Mouse (Mus musculus): ENCODE results near the gene Gm45140.

- TF ChIP-seq CTCF (IDR thresholded peaks at IDR 0.05; ENCODE audit: control insufficient read depth, insufficient read depth, low read length) (no peak), POLR2A (IDR thresholded peaks at IDR 0.05; ENCODE audit: borderline replicate concordance, control insufficient read depth, low read depth, low read length) (no peak)
These were observed 39.5 kb upstream of the Gm45140 start for GRCm38 (mm10) chr6:87875083-87875482.
